Mouse (Mus musculus): Measurements from ENCODE around the gene Ttc25. TPM values are rescaled to one million over a fixed set of nuclear protein-coding genes. Genes with fewer than 3 reads are reported as not detected.
A peak's percentile ranks its signal among the peaks of the same experiment; 100 is the strongest.
"Not testable (repeated sequence)": the region's sequence is repeated elsewhere in the genome, so short reads cannot be mapped to it uniquely, and the experiment has no call there.

The Ttc25 gene
- polyA plus RNA-seq, 1 experiment from 2014 or later: 0.77 TPM

DNA sequence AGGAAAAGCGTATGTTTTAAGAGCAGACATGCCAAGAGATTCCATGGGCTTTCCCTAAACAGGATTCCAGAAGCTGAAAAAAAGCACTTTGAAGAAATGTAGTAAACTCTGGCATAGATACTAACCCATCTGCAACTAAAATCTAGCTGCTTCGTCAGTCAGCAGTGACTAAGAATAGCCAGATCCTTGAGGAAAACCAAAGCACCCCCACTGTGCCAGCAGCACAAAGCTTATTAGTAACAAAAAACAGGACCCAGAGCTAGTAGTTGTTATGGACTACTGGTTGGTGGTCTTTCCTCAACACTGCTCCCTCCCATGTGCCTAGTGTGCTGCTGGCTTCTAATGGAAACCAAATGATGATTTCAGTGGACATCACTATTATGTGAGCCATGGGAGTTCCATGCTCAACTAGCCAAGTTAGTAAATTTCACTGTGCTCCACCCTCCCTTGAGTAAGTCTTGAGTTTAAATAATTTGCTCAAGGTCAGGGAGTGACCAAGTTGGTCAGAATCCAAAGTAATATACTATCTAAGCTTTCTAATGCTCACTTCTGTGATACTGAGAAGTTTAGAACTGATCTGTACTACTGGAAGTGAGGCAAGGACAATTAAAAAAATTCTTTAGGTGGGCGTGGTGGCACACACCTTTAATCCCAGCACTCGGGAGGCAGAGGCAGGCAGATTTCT is 59.1 kb downstream of the Ttc25 start:
- WGBS: 75% methylated on average over 4 of the region's 4 CpGs
- H3K27me3 ChIP-seq (replicated peaks): no peaks in the 10 kb centered on the region
- H3K4me1 ChIP-seq (replicated peaks): peaks cover 35% of the 10 kb centered on the region
- H3K4me3 ChIP-seq: no peak overlapping the region
- H3K9ac ChIP-seq: no peak overlapping the region
- no peaks in the 10 kb centered on the region for H3K9me3 ChIP-seq (replicated peaks)
- no peak overlapping the region for H3K4me2 ChIP-seq
- peaks cover 49% of the 10 kb centered on the region for H3K36me3 ChIP-seq
- no peak for ATAC-seq (ENCODE audit: insufficient number of reproducible peaks, low FRiP score)
- no peak overlapping the region for H3K27ac ChIP-seq (ENCODE audit: poor library complexity, severe bottlenecking)

DNA sequence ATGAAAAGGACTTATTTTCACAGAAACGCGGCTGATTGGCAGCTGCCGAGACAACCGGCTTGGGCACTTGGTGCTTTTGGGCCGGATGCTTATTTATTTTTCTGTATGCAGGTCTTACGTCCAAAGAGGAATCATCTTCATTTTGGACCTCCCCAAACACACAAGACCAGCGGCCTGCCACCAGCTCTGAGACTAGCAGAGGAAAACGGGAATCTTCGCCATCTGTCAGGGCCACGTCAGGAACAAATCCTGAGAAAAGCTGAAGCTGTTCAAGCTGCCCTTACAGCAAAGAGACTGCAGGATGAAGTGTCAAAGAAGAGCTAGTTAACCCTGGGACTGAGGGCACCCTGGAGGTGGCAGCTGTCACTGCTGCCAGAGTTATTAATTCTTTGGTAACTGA is 60.0 kb downstream of the Ttc25 start:
- WGBS: 88% methylated on average over 10 of the region's 10 CpGs

DNA sequence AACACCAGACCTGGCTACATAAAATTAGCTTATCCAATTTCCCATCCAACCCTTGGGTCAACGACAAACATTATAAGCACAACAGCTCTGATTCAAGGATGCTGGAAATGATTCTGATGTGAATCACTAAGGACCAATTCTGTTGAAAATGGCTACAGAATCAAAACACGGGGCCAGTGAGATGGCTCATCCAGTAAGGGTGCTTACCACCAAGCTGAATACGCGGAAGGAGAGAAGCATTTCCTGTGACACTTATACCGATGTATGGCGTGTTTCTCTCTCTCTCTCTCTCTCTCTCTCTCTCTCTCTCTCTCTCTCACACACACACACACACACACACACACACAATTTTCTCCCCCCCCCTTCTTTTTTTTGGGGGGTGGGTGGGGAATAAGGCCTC is 61.7 kb downstream of the Ttc25 start:
- H3K4me3 ChIP-seq: no peak overlapping the region
- H3K4me1 ChIP-seq (replicated peaks): peaks cover 58% of the 10 kb centered on the region
- ATAC-seq (ENCODE audit: insufficient number of reproducible peaks, low FRiP score): no peak
- no peak overlapping the region for H3K27ac ChIP-seq (ENCODE audit: poor library complexity, severe bottlenecking)
- H3K9ac ChIP-seq: no peak overlapping the region
- H3K9me3 ChIP-seq (replicated peaks): no peaks in the 10 kb centered on the region
- H3K27me3 ChIP-seq (replicated peaks): no peaks in the 10 kb centered on the region
- H3K4me2 ChIP-seq: no peak overlapping the region
- H3K36me3 ChIP-seq: peaks cover 31% of the 10 kb centered on the region
- 94% methylated on average over 6 of the region's 6 CpGs for WGBS

More for the DNA sequence above, 60.0 kb downstream of the Ttc25 start:
- no peak for ATAC-seq (ENCODE audit: insufficient number of reproducible peaks, low FRiP score)
- Histone ChIP-seq H3K9ac (no peak overlapping the region), H3K9me3 (replicated peaks) (no peaks in the 10 kb centered on the region), H3K4me2 (no peak overlapping the region), H3K4me1 (replicated peaks) (peaks cover 45% of the 10 kb centered on the region), H3K4me3 (no peak overlapping the region), H3K36me3 (peaks cover 39% of the 10 kb centered on the region), H3K27me3 (replicated peaks) (no peaks in the 10 kb centered on the region), H3K27ac (ENCODE audit: poor library complexity, severe bottlenecking) (no peak overlapping the region)

DNA sequence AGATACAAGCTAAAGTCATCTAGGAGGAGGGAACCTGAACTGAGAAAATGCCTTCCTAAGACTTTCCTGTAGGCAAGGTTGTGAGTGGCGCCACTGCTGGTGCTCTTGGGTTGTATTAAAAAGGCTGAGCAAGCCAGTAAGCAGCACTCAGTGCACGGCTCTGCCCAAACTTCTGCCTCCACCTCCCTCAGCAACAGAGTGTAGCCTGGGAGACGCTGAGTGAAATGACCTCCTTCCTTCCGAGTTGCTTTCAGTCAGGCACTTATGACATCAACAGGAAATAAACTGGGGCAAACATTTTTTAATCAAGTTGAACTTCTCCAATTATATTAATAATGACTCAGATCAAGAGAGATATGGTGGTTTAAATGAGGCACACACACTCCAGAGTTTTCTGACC is 63.4 kb downstream of the Ttc25 start:
- H3K4me1 ChIP-seq (replicated peaks): peaks cover 57% of the 10 kb centered on the region
- no peaks in the 10 kb centered on the region for H3K9me3 ChIP-seq (replicated peaks)
- no peaks in the 10 kb centered on the region for H3K27me3 ChIP-seq (replicated peaks)
- H3K4me2 ChIP-seq: no peak overlapping the region
- WGBS: 67% methylated on average over 4 of the region's 4 CpGs
- H3K36me3 ChIP-seq: peaks cover 23% of the 10 kb centered on the region
- no peak overlapping the region for H3K4me3 ChIP-seq
- no peak for ATAC-seq (ENCODE audit: insufficient number of reproducible peaks, low FRiP score)
- H3K27ac ChIP-seq (ENCODE audit: poor library complexity, severe bottlenecking): no peak overlapping the region
- no peak overlapping the region for H3K9ac ChIP-seq

DNA sequence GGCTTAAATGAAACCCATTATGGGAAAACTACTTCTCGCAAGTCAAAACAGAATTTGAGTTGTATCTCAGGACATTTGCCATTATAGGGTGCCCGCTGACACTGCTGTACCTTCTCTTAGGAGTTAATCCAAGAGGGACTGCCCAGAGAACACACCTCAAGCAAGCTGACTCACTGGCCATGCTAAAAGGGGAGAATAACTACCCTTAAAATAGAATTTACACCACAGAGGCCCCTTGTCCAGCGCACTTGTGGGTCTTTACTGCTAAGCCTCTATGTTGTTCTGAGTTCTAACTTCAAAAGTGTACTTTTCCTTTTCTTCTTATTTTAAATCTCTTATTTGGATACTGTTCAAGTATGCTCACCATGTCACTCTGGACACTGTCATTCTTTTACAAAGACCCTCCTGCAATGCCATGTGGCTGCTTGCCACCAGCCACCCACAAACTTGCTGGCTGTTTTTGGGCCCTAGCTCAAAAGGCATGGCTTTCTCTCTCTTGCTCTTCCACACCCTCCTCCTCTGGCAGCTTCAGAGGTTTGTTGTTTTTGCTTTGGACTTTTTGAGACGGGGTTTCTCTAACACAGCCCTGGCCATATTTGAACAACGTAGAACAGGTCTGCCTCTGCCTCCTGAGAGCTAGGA is 64.1 kb downstream of the Ttc25 start:
- H3K4me3 ChIP-seq: no peak overlapping the region
- H3K9me3 ChIP-seq (replicated peaks): no peaks in the 10 kb centered on the region
- no peaks in the 10 kb centered on the region for H3K27me3 ChIP-seq (replicated peaks)
- no peak for ATAC-seq (ENCODE audit: insufficient number of reproducible peaks, low FRiP score)
- peak overlapping the region; percentile 8; the same call in 1 of the 2 replicates for H3K4me2 ChIP-seq
- WGBS: 70% methylated on average over 5 of the region's 5 CpGs
- peaks cover 23% of the 10 kb centered on the region for H3K36me3 ChIP-seq
- H3K9ac ChIP-seq: peak overlapping the region; percentile 44; the same call in 1 of the 2 replicates
- peaks cover 50% of the 10 kb centered on the region for H3K4me1 ChIP-seq (replicated peaks)
- H3K27ac ChIP-seq (ENCODE audit: poor library complexity, severe bottlenecking): peak overlapping the region; percentile 69

DNA sequence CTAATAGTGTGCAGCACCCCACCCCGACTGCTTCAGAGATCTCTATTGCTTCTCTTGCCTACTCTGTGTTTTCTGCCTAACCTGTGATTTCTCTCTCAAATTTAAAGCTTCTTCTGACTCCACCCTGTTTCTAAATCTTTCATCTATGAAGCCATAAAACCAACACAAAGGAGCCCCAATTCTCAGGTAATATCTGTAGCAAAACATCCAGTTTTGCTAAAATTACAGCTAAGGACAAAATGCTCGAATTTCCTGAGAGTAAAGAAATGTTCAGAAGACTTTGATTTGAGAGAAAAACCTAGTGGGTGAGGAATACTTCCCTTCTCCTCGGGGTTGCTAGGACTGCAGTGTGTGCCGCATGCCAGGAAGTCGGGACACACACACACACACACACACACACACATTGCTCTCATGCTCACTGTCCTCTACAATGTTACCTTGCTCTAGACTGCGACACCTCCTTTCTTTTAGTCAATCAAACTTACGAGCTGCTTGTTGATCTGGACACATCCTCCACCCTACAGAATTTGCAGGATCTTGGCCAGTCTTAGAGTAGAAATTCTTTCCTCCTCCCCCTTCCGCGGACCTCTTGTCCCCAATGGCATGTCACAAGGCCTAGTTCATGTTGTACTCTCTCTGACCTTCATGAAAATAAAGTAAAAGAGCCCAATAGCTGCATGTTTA is 64.7 kb downstream of the Ttc25 start:
- Histone ChIP-seq H3K4me3 (no peak overlapping the region), H3K9me3 (replicated peaks) (no peaks in the 10 kb centered on the region), H3K4me1 (replicated peaks) (peaks cover 47% of the 10 kb centered on the region), H3K9ac (peak overlapping the region; percentile 44; the same call in 1 of the 2 replicates), H3K27ac (ENCODE audit: poor library complexity, severe bottlenecking) (peak overlapping the region; percentile 69), H3K36me3 (peaks cover 23% of the 10 kb centered on the region), H3K27me3 (replicated peaks) (no peaks in the 10 kb centered on the region), H3K4me2 (peak overlapping the region; percentile 8; the same call in 1 of the 2 replicates)
- 66% methylated on average over 9 of the region's 9 CpGs for WGBS
- ATAC-seq (ENCODE audit: insufficient number of reproducible peaks, low FRiP score): no peak

DNA sequence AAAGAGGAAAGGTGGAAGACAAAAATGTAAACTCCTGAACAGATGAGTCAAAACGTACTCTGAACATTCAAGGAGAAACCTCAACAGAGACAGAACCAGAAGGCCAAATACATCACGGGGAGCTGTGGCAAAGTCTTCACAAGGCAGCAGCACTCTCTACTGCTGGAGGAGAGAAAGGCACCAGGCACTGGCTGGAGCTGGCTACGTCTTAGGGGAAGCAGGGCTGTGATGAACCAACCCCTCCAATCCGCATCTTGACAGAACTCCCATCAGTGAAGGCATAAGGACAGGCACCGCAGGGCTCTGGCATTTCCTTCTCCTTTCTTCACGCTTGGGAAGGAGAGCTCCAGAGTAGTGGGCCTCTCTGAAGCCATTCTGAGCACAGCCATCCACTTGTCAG is 66.2 kb downstream of the Ttc25 start:
- 85% methylated on average over 6 of the region's 6 CpGs for WGBS
- Histone ChIP-seq H3K4me2 (no peak overlapping the region), H3K36me3 (peaks cover 18% of the 10 kb centered on the region), H3K9me3 (replicated peaks) (no peaks in the 10 kb centered on the region), H3K9ac (no peak overlapping the region), H3K4me3 (no peak overlapping the region), H3K4me1 (replicated peaks) (peaks cover 44% of the 10 kb centered on the region), H3K27ac (ENCODE audit: poor library complexity, severe bottlenecking) (no peak overlapping the region), H3K27me3 (replicated peaks) (no peaks in the 10 kb centered on the region)
- ATAC-seq (ENCODE audit: insufficient number of reproducible peaks, low FRiP score): no peak

DNA sequence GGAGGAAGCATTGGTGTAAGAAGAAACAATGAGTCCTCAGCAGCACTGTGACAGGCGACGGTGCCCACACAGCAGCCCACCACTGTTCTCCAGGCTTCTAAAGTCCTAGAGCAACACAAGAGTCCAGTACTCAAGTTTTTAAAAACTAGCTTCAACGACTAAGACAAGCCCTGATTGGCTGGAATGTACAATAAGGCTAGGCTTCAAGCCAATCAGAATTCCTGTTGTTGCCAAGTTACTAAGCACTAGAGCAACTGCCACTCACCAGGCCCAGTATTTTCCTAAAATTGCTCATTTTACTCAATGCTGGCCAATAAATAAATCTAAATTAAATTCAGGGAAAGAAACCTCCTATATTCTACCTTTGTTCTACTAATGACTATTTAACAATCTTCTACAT is 67.8 kb downstream of the Ttc25 start:
- H3K4me1 ChIP-seq (replicated peaks): peaks cover 53% of the 10 kb centered on the region
- 87% methylated on average over 3 of the region's 3 CpGs for WGBS
- no peak for ATAC-seq (ENCODE audit: insufficient number of reproducible peaks, low FRiP score)

DNA sequence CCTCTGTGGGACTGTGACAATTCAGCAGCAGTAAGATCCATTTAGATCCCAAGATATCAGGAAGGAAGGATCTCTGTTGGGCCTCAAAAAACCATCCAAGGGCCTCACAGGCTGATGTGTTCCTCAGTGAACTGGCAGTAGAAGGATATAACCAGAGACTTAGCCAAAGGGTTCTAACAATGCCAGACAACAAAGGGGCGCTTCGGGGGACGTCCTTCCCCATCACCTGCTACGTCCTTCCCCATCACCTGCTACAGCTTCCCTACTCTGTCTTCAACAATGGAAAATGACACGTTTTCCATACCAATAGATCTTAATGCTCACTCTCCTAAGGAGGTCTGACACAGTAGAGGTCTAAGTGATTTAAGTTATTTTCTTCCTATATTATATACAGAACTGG is 70.9 kb downstream of the Ttc25 start:
- ATAC-seq (ENCODE audit: insufficient number of reproducible peaks, low FRiP score): no peak
- peaks cover 5% of the 10 kb centered on the region; the same call in 1 of the 2 replicates for H3K36me3 ChIP-seq

More for the DNA sequence above, 67.8 kb downstream of the Ttc25 start:
- no peaks in the 10 kb centered on the region for H3K9me3 ChIP-seq (replicated peaks)
- H3K4me3 ChIP-seq: no peak overlapping the region
- peaks cover 7% of the 10 kb centered on the region for H3K36me3 ChIP-seq
- H3K4me2 ChIP-seq: no peak overlapping the region
- no peaks in the 10 kb centered on the region for H3K27me3 ChIP-seq (replicated peaks)
- no peak overlapping the region for H3K9ac ChIP-seq
- H3K27ac ChIP-seq (ENCODE audit: poor library complexity, severe bottlenecking): no peak overlapping the region

DNA sequence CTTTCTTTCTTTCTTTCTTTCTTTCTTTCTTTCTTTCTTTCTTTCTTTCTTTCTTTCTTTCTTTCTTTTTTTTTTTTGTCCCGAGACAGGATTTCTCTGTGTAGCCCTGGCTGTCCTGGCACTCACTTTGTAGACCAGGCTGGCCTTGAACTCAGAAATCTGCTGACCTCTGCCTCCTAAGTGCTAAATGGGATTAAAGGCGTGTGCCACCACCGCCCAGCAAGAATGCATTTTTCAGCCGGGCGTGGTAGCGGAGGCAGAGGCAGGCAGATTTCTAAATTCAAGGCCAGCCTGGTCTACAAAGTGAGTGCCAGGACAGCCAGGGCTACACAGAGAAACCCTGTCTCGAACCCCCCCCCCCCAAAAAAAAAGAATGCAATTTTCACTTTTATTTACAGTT is 71.4 kb downstream of the Ttc25 start:
- not testable (repeated sequence) for H3K9ac ChIP-seq; H3K4me3 ChIP-seq; H3K9me3 ChIP-seq (replicated peaks); H3K27ac ChIP-seq (ENCODE audit: poor library complexity, severe bottlenecking); H3K4me2 ChIP-seq; ATAC-seq (ENCODE audit: insufficient number of reproducible peaks, low FRiP score); H3K27me3 ChIP-seq (replicated peaks); H3K36me3 ChIP-seq
- WGBS: 86% methylated on average over 7 of the region's 7 CpGs
- peaks cover 31% of the 10 kb centered on the region for H3K4me1 ChIP-seq (replicated peaks)

More for the DNA sequence above, 70.9 kb downstream of the Ttc25 start:
- no peaks in the 10 kb centered on the region for H3K9me3 ChIP-seq (replicated peaks)
- no peaks in the 10 kb centered on the region for H3K27me3 ChIP-seq (replicated peaks)
- no peak overlapping the region for H3K27ac ChIP-seq (ENCODE audit: poor library complexity, severe bottlenecking)
- WGBS: 85% methylated on average over 5 of the region's 5 CpGs
- H3K4me2 ChIP-seq: no peak overlapping the region
- no peak overlapping the region for H3K9ac ChIP-seq
- H3K4me3 ChIP-seq: no peak overlapping the region
- H3K4me1 ChIP-seq (replicated peaks): peaks cover 35% of the 10 kb centered on the region

DNA sequence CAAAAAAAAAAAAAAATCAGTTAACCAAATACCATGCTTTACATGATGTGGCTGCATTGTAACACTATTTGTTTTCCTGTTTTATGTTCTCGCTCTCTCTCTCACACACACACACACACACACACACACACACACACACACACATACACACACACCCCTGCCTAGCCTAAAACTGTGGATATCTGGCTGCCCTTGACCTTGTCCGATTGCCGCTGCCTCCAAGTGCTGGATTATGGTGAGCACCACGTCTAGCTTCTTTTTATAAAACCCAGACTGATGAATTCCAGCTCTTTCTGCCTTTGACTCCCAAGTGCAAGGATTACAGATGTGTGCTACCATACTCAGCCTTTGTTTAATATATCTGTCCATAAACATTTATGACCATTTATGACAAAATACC is 72.1 kb downstream of the Ttc25 start:
- Histone ChIP-seq H3K27me3 (replicated peaks) (no peaks in the 10 kb centered on the region), H3K36me3 (no peaks in the 10 kb centered on the region; the same call in 1 of the 2 replicates), H3K4me2 (peak overlapping the region; percentile 83), H3K4me3 (0 out of 2 replicates have a peak overlapping the region, but pooled peaks have one; percentile 84), H3K27ac (ENCODE audit: poor library complexity, severe bottlenecking) (no peak overlapping the region), H3K9me3 (replicated peaks) (no peaks in the 10 kb centered on the region), H3K4me1 (replicated peaks) (peaks cover 28% of the 10 kb centered on the region), H3K9ac (no peak overlapping the region)
- WGBS: 63% methylated on average over 4 of the region's 4 CpGs
- ATAC-seq (ENCODE audit: insufficient number of reproducible peaks, low FRiP score): no peak
